In the genomic region with DNA sequence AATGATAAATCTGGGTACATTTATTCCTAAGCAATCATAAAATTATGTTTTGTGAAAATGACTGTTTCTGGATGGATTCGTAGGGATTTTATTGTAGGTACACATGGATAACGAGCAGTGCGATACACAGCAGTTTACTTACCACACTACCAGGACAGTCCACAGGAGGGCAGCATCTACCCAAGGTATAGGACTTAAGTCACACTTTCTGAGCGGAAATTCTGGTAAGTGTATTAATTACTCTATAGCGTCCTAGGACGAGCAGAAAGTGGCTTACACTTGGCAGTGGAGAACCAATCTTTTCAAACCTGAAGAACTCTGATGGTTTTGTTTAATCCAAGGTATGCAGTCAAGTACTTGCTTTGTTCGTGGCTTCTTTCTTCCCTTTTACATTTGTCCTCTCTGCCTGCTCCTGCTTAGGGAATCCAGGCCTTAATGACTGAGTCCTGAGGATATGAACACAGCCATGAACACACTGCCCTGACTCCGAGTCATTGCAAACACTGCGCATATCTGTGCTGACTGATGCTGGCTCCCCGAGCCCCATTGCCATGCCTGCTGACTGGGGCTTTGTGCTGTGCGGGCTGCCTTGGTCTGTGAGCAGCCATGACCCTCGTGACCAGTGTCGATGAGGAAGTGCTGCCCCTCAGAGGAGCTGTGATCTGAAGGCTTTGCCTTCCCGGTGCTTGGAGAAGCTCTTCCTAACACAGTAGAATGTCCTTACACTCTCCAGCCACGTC, we compare ENCODE assay signal across 8 mouse cellular contexts.
DNase-seq lines count a peak whose midpoint lies in the region; ATAC-seq lines count a peak whose summit lies in the region.

No protein-coding gene starts in this region.

- ATAC-seq in embryonic facial prominence, embryonic 12.5 days (ENCODE audit: insufficient number of reproducible peaks, insufficient read depth, low FRiP score, low TSS enrichment): peak; percentile 79
- peak; percentile 81 for ATAC-seq in midbrain, embryonic 11.5 days (ENCODE audit: low FRiP score)

- 0 out of 2 replicates have a peak, but pooled peaks cover 3% of the 10 kb centered on the region for H3K9me3 ChIP-seq in embryonic facial prominence, embryonic 12.5 days
- no peaks in the 10 kb centered on the region for H3K9me3 ChIP-seq in midbrain, embryonic 11.5 days (ENCODE audit: control insufficient read depth, low read length)

- H3K36me3 ChIP-seq in embryonic facial prominence, embryonic 12.5 days: no peaks in the 10 kb centered on the region
- no peaks in the 10 kb centered on the region for H3K36me3 ChIP-seq in midbrain, embryonic 11.5 days (ENCODE audit: control insufficient read depth, insufficient read depth, low read length)

- H3K9ac ChIP-seq in embryonic facial prominence, embryonic 12.5 days: peak overlapping the region; percentile 45
- H3K9ac ChIP-seq in midbrain, embryonic 11.5 days (ENCODE audit: low read length): peak overlapping the region; percentile 61

- no peak overlapping the region for H3K27ac ChIP-seq in embryonic facial prominence, embryonic 12.5 days
- H3K27ac ChIP-seq in midbrain, embryonic 11.5 days (ENCODE audit: low read depth, low read length): peak overlapping the region; percentile 67

- WGBS in embryonic facial prominence, embryonic 12.5 days: 12% methylated on average over 15 of the region's 15 CpGs
- 13% methylated on average over 15 of the region's 15 CpGs for WGBS in midbrain, embryonic 11.5 days

- intact Hi-C loops in left cerebral cortex, postnatal 4 days (cut with DNase I): loop anchor here (10.0 kb wide), 2 partner anchors 316 to 756 kb away; no protein-coding TSS in a partner anchor

- 0 out of 2 replicates have a peak, but pooled peaks cover 4% of the 10 kb centered on the region for H3K4me1 ChIP-seq in embryonic facial prominence, embryonic 12.5 days
- H3K4me1 ChIP-seq in midbrain, embryonic 11.5 days (ENCODE audit: control insufficient read depth, insufficient read depth, low read length): peaks cover 8% of the 10 kb centered on the region

- H3K27me3 ChIP-seq in embryonic facial prominence, embryonic 12.5 days: no peaks in the 10 kb centered on the region
- no peaks in the 10 kb centered on the region for H3K27me3 ChIP-seq in midbrain, embryonic 11.5 days (ENCODE audit: control insufficient read depth, insufficient read depth, low read length)

- H3K4me3 ChIP-seq in embryonic facial prominence, embryonic 12.5 days: peak overlapping the region; percentile 18; the same call in 1 of the 2 replicates
- no peak overlapping the region for H3K4me3 ChIP-seq in midbrain, embryonic 11.5 days (ENCODE audit: low read depth, low read length)

- peak; percentile 66 for DNase-seq in 3134 (ENCODE audit: extremely low read depth, insufficient read length, low spot score)
- DNase-seq in adrenal gland, postnatal 25 days: peak; percentile 84
- DNase-seq in heart, adult 11 months: peak; percentile 96
- peak; percentile 66 for DNase-seq in kidney, adult 11 months
- DNase-seq in left cerebral cortex, postnatal 4 days: peak; percentile 91
- DNase-seq in midbrain, embryonic 11.5 days (ENCODE audit: low spot score, missing footprints): peak; percentile 99
- peak; percentile 68 for DNase-seq in skeletal muscle tissue, adult 2 months (ENCODE audit: low read depth, low spot score)

- peak overlapping the region; percentile 48 for H3K4me2 ChIP-seq in embryonic facial prominence, embryonic 12.5 days (replicated peaks)
- H3K4me2 ChIP-seq in midbrain, embryonic 11.5 days: peak overlapping the region; percentile 33
